Mouse (Mus musculus) Patski (cell line): ENCODE data around the gene Ciz1. TPM values are rescaled to one million over a fixed set of nuclear protein-coding genes. Genes with fewer than 3 reads are reported as not detected.

Experiments
- ATAC-seq: fragments of 100-300 bp; one replicate; pipeline ENCODE4 v1.8.0; 2021
- CTCF ChIA-PET: fragments of 350-600 bp; sonication (Branson Sonifier 250); formaldehyde crosslinking; loops from one replicate; lab custom pipeline; 2022; ENCODE audit warnings: inconsistent platforms; lab: Charles Lee
- POLR2A ChIA-PET: fragments of 350-600 bp; sonication (Branson Sonifier 250); formaldehyde crosslinking; loops from one replicate; lab custom pipeline; 2022; ENCODE audit warnings: antibody characterized with exemption, inconsistent platforms; lab: Charles Lee
- DNase-seq: peaks from one replicate; pipeline ENCODE4 v3.0.0-alpha.2; 2011; ENCODE audit warnings: low read depth, low spot score
- H3K27me3 ChIP-seq: fragments of 371-371 bp; one replicate; pipeline ENCODE4 v1.5.1; 2021
- CTCF ChIP-seq: fragments of 100-300 bp; IDR thresholded peaks from one replicate; pipeline ENCODE4 v1.5.1; 2021
- in situ Hi-C: fragments of 300-500 bp; cut with MboI; formaldehyde crosslinking; loops from 3 replicates; pipeline ENCODE4 v1.11.1; 2018; ENCODE audit warnings: low pct_unique_long_range_greater_than_20kb, mixed read lengths
- polyA plus RNA-seq: library from polyadenylated mRNA; unstranded; gene quantifications from one replicate; pipeline ENCODE4 v1.2.3, GENCODE M21; 2021

Ciz1 gene
- polyA plus RNA-seq, 1 experiment from 2014 or later: 69.7 TPM

GRCm38 (mm10) chr2:32319586-32320580, 32.2 kb upstream of the Ciz1 start:
- TF ChIP-seq CTCF: no peak
- in situ Hi-C loops: no loop called here
- DNase-seq: no peak
- ATAC-seq: no peak
- no peaks in the 10 kb centered on the region for H3K27me3 ChIP-seq
- ChIA-PET CTCF (no interaction called here), POLR2A (no interaction called here)

GRCm38 (mm10) chr2:32320721-32321120, 31.4 kb upstream of the Ciz1 start:
- DNase-seq (no peak), ATAC-seq (no peak)
- no peak for TF ChIP-seq CTCF
- in situ Hi-C loops: no loop called here
- POLR2A ChIA-PET: no interaction called here
- CTCF ChIA-PET: no interaction called here
- no peaks in the 10 kb centered on the region for H3K27me3 ChIP-seq

GRCm38 (mm10) chr2:32321591-32322298, 30.4 kb upstream of the Ciz1 start:
- ATAC-seq (no peak), DNase-seq (no peak)
- ChIA-PET CTCF (interaction anchor here (1.0 kb wide), 1 partner anchor 17 kb away, joined by 3 read pairs; no protein-coding TSS in a partner anchor), POLR2A (no interaction called here)
- no peaks in the 10 kb centered on the region for H3K27me3 ChIP-seq
- TF ChIP-seq CTCF: no peak
- in situ Hi-C loops: no loop called here

GRCm38 (mm10) chr2:32322754-32323741, 29.1 kb upstream of the Ciz1 start:
- POLR2A ChIA-PET: interaction anchor here (2.2 kb wide), 1 partner anchor 8 kb away, joined by 8 read pairs; no protein-coding TSS in a partner anchor
- no peak for ATAC-seq

GRCm38 (mm10) chr2:32324322-32324721, 27.8 kb upstream of the Ciz1 start:
- in situ Hi-C loops: no loop called here
- no peak for TF ChIP-seq CTCF
- no peaks in the 10 kb centered on the region for H3K27me3 ChIP-seq
- ATAC-seq: no peak
- no peak for DNase-seq
- ChIA-PET POLR2A (interaction anchor here (2.2 kb wide), 1 partner anchor 10 kb away, joined by 8 read pairs; no protein-coding TSS in a partner anchor), CTCF (interaction anchor here (1.2 to 1.5 kb wide), 2 partner anchors 8 to 29 kb away, joined by 5 read pairs; no protein-coding TSS in a partner anchor)

More at GRCm38 (mm10) chr2:32322754-32323741, 29.1 kb upstream of the Ciz1 start:
- in situ Hi-C loops: no loop called here
- no peaks in the 10 kb centered on the region for H3K27me3 ChIP-seq
- CTCF ChIA-PET: interaction anchor here (0.9 kb wide), 1 partner anchor 18 kb away, joined by 3 read pairs; no protein-coding TSS in a partner anchor
- TF ChIP-seq CTCF: no peak
- no peak for DNase-seq

- ChIA-PET CTCF (interaction anchor here (1.2 to 1.5 kb wide), 2 partner anchors 9 to 28 kb away, joined by 5 read pairs; no protein-coding TSS in a partner anchor), POLR2A (interaction anchor here (0.7 kb wide), 1 partner anchor 40 kb away, joined by 3 read pairs; no protein-coding TSS in a partner anchor)
- no peaks in the 10 kb centered on the region for H3K27me3 ChIP-seq
- in situ Hi-C loops: no loop called here
- peak; percentile 63 for ATAC-seq
- no peak for TF ChIP-seq CTCF
- no peak for DNase-seq
Measured at GRCm38 (mm10) chr2:32325342-32325741, 26.8 kb upstream of the Ciz1 start.

- in situ Hi-C loops: no loop called here
- H3K27me3 ChIP-seq: no peaks in the 10 kb centered on the region
- POLR2A ChIA-PET: no interaction called here
- no peak for TF ChIP-seq CTCF
- ATAC-seq (no peak), DNase-seq (no peak)
- CTCF ChIA-PET: no interaction called here
Measured at GRCm38 (mm10) chr2:32327200-32327599, 24.9 kb upstream of the Ciz1 start.

- ATAC-seq (no peak), DNase-seq (no peak)
- POLR2A ChIA-PET: no interaction called here
- no peak for TF ChIP-seq CTCF
- in situ Hi-C loops: no loop called here
- CTCF ChIA-PET: no interaction called here
- H3K27me3 ChIP-seq: no peaks in the 10 kb centered on the region
Measured at GRCm38 (mm10) chr2:32328911-32329460, 23.1 kb upstream of the Ciz1 start.

GRCm38 (mm10) chr2:32329531-32329930, 22.6 kb upstream of the Ciz1 start:
- H3K27me3 ChIP-seq: no peaks in the 10 kb centered on the region
- ATAC-seq (no peak), DNase-seq (no peak)
- in situ Hi-C loops: no loop called here
- ChIA-PET POLR2A (no interaction called here), CTCF (no interaction called here)
- TF ChIP-seq CTCF: no peak
